Mouse (Mus musculus) cerebellum, adult 2 months (tissue): ENCODE results near the gene Cct2.

Experiments used
- CTCF ChIP-seq: fragments of 200-500 bp; IDR thresholded peaks from 2 replicates; pipeline ENCODE4 v1.5.1; 2011; ENCODE audit warnings: low read depth, mild to moderate bottlenecking, control low read depth, low read length, moderate library complexity, borderline replicate concordance; ENCODE audit not compliant: insufficient read depth
- POLR2A ChIP-seq: fragments of 200-500 bp; IDR thresholded peaks from 2 replicates; pipeline ENCODE4 v1.6.1; 2011; ENCODE audit warnings: low read length, control low read depth, borderline replicate concordance; ENCODE audit not compliant: insufficient read depth

GRCm38 (mm10) chr10:117026176-117026575 lies 37.4 kb downstream of the Cct2 start:
- TF ChIP-seq CTCF = no peak
- TF ChIP-seq POLR2A = no peak
